Mouse (Mus musculus): Measurements from ENCODE around the gene Olfr69.
"Not testable (repeated sequence)": the region's sequence is repeated elsewhere in the genome, so short reads cannot be mapped to it uniquely, and the experiment has no call there.

Olfr69 gene

DNA sequence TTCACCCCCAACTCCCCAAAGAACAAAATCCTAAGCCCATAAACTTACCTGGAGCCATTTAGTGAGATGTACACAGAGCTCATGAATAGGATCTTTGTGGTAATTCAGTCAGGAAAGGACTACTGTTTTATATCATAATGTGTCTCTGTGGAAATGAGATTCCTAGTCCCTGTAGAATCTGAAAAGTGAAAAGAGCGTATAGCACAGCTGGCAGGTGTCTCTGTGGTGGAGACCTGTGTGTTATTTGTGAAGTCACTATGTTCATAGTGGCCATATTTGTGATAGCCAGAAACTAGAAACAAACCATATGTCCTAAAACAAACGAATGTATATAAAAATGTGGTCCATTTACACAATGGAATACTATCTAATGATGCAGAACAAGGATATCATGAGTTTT is at the start of gene Olfr69:
TSS of gene Olfr69 (minus strand) at position 101 of the 400 bp plus-strand sequence.
- DNase-seq, result no peak

GRCm38 (mm10) chr7:103815085-103815484 is 43.7 kb upstream of the Olfr69 start:
- DNase-seq, result not testable (repeated sequence)

- DNase-seq, result no peak
Observed at GRCm38 (mm10) chr7:103813766-103814165, 42.4 kb upstream of the Olfr69 start, which contains the start of gene Hbb-bt. Gene Hbb-bt (minus strand): TSS chr7:103813996.

- not testable (repeated sequence) for DNase-seq
Observed at GRCm38 (mm10) chr7:103813152-103813551, 41.8 kb upstream of the Olfr69 start.

DNA sequence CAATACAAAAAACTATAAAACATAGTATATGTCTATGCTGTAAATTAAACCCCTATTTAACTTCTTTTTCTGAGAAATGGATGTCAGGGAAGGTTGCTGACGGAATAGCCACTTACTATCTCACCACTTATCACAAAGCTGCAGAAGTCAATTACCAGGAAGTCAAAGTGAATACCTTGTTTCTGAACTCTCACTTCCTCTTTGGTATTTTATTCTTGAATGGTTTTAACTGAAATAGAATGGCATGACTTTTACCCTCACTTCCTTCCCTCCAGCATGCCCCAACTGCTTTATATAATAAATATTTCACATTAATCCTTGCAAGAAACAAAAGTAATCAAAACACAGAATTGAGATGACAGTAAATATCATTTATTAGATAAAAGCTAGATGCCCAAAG is 40.8 kb upstream of the Olfr69 start:
- no peak for DNase-seq

DNA sequence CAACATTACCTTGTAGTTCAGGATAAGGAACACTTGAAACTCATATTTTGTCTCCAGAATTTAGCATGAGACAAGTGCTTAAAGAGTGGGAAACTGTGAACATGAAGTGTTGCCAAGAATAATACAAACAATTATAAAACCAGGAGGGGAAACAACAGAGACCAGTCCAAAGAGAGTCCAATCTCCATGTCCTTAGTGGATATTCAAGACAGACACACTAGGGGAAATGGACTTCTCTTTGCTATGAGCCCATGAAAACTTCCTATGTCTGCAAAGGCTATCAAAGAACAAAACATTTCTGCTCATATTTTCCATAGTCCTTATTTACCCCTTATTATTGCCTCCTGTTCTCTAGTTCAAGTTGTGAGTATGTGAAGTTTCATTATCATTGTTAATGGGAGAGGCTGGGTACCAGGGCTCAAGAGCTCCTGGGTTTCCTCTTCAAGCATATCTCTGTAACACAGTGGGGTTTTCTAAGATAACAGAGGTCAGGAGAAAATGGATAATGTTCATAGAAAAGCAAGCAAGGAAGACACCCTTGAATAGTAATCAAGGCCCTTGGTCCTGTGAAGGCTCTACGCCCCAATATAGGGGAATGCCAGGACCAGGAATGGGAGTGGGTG is 39.9 kb upstream of the Olfr69 start:
- no peak for DNase-seq

- no peak for DNase-seq
Observed at GRCm38 (mm10) chr7:103810746-103811145, 39.4 kb upstream of the Olfr69 start.

DNA sequence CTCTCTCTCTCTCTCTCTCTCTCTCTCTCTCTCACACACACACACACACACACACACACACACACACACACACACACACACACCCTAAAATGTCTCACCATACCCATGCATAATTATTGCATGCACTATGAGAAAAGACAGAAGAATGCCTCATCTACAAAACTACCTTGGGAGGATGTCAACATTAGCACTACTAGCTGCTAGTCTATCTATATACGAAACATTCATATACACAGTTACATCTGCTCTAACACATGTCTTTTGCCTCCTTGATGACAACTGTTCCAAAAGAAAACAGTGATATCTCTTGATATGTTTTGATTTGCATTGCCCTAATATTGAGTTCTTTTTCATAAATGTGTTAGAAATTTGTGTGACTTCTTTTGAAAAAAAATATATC is 38.9 kb upstream of the Olfr69 start:
- DNase-seq, result no peak

DNA sequence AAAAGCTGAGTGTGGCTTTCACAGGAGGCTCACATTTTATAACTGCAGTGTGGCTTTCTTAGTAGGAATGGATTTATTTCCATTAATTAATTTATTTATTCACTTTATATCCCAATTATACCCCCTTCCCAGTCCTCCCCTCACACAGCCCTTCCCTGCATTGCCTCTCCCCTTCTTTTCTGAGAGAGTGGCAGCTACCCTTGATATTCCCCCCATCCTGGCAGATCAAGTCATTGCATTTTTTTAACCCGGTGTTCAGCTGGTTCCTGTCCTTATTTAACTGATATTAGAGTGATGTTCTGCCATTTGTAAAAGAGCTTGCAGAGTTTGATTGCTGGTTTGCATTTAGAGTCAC is 38.4 kb upstream of the Olfr69 start:
- no peak for DNase-seq

DNA sequence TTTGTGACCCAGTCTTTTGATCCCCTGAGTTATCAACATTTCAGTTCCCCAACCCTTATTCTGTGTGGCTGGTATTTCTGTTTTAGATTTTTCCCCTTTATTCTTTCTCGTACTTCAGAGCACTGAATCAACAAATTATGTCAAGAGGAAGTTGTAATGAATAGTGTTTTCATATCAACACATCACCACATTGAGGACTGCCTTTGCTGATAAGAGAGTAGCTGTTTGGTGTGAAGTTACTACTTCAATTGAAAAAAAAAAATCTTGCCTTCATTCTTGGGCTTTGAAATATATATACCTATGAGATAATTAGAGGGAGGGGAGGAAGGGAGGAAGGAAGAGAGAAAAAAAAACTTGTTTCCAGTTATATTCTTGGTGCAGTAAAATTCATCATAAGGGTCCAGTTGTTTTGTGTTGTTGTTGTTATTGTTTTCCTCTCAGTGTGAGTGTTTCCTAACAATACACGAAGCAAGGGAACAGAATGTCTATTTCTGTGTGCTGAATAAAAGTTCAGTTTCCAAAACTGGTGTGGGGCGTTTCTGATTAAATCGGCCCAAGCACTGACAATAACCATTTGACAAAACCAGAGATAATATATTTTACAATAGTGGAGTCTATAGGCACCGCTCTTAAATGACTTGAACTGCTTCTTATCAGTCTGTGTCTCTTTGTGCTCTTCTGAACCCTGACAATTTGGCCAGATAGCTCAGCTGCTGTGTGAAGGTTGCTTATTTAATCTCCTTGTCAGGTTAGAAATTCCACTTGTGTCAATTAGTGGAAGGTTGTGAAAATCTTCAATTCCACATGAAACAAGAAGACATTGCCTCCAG is 37.8 kb upstream of the Olfr69 start:
- no peak for DNase-seq

DNA sequence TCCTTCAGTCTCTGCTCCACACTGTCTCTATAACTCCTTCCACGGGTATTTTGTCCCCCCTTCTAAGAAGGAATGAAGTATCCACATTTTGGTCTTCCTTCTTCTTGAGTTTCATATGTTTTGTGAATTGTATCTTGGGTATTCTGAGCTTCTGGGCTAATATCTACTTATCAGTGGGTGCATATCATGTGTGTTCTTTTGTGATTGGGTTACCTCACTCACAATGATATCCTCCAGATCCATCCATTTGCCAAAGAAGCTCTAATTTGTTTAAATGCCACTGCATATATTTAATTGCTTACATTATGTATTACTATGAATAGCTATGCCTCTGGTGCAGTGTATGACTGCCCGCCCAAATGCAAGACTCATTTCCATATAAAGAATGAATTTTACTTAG is 36.7 kb upstream of the Olfr69 start:
- not testable (repeated sequence) for DNase-seq

DNA sequence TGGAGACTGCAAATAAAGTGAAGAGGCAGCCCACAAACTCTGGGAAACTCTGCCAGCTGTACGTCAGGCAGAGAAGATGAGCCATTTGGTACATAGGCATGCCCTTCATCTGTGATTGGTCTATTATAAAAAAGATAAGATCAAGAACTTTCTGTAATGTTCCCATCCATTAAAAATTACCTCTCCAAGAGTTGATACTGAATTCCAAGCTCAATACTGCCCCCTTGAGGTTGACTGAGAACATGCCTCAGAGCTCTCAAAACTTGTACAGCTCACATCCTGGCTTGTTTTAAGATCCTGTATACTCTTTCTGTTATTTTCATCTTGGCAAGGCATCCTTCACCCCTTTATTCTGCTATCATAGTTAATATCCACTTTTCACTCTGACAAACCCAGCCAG is 35.5 kb upstream of the Olfr69 start:
- DNase-seq, result no peak

GRCm38 (mm10) chr7:103792669-103793388 is 21.4 kb upstream of the Olfr69 start:
- no peak for DNase-seq

GRCm38 (mm10) chr7:103791721-103792120 is 20.3 kb upstream of the Olfr69 start, which contains the start of gene Olfr67:
Gene Olfr67 (minus strand): TSS chr7:103791821.
- no peak for DNase-seq

- DNase-seq, result no peak
Observed at GRCm38 (mm10) chr7:103779598-103779997, 8.2 kb upstream of the Olfr69 start, which contains the start of gene Olfr68. Gene Olfr68 (minus strand): TSS chr7:103779698.

DNA sequence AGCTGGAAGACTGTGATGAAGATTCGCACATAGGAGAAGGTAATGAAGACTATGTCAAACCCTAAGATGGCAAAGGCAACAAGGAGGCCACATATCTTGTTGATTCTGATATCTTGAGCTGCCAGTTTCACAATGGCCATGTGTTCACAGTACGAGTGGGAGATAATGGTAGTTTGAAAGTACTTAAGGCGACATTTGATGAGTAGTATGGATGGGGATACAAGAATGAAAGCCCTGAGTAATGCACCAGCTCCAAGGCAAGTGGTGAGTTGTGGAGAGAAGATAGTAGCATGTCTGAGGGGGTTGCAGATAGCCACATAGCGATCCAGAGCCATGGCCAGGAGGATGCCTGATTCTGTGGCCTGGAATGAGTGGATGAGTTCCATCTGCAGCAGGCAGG is 6.3 kb upstream of the Olfr69 start:
- DNase-seq, result not testable (repeated sequence)

DNA sequence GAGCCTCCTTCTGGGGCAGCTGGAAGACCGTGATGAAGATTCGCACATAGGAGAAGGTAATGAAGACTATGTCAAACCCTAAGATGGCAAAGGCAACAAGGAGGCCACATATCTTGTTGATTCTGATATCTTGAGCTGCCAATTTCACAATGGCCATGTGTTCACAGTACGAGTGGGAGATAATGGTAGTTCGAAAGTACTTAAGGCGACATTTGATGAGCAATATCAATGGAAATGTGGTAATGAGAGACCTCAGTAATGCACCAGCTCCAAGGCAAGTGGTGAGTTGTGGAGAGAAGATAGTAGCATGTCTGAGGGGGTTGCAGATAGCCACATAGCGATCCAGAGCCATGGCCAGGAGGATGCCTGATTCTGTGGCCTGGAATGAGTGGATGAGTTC is 3.7 kb downstream of the Olfr69 start:
- DNase-seq, result not testable (repeated sequence)

- not testable (repeated sequence) for DNase-seq
Observed at GRCm38 (mm10) chr7:103762212-103762611, 9.2 kb downstream of the Olfr69 start.

DNA sequence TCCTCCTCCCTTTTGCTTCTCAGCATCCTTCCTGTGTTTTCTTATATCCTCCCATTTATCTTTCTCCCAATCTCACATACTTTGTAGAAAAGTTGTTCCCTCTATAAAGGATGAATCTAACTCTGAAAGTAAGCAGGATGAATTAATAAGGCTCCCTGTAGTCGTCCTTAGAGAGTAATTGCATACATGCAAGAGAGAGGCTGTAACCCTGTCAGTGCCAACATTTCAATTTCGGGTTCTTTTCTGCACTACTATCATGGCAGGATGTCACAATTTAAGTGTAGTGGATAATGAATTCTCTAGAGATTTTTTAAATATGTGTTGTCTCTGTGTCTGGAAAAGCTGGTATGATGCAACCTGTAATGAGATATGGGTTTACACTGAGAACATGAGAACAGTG is 14.2 kb downstream of the Olfr69 start, which contains the start of gene Olfr630:
TSS of gene Olfr630 (minus strand) at position 101 of the 400 bp plus-strand sequence.
- no peak for DNase-seq

- no peak for DNase-seq
Observed at GRCm38 (mm10) chr7:103744843-103745242, 26.6 kb downstream of the Olfr69 start, which contains the start of gene Olfr629. Gene Olfr629 (minus strand): TSS chr7:103744943.

GRCm38 (mm10) chr7:103730074-103730473 is 41.3 kb downstream of the Olfr69 start, which contains the start of gene Olfr628:
Gene Olfr628 (plus strand): TSS chr7:103730374.
- DNase-seq, result no peak

DNA sequence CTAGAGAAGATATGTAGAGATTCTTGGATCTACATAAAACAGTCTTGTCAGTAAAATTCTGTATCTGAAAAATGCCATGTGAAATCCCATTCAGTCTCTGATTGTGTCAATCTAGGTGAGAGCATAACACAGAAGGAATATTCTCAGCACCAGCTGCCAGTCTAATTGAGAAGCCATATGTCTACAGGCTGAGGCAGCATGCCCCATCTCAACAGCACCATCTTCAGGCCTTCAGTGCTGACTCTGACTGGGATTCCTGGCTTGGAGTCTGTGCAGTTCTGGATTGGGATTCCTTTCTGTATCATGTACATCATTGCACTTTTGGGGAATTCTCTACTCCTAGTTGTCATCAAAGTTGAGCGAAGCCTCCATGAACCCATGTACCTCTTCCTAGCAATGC is 55.0 kb downstream of the Olfr69 start:
- not testable (repeated sequence) for DNase-seq
